Mouse (Mus musculus) liver, adult (tissue): ENCODE measurements around the gene Zfp78.

ENCODE experiments used
- GATA4 ChIP-seq: IDR thresholded peaks from 2 replicates; pipeline ENCODE4 v1.6.1; 2014; ENCODE audit warnings: mild to moderate bottlenecking, low read length; ENCODE audit not compliant: insufficient replicate concordance

The Zfp78 gene

GRCm38 (mm10) chr7:6372993-6373392 lies 9.9 kb downstream of the Zfp78 start:
- no peak for TF ChIP-seq GATA4

GRCm38 (mm10) chr7:6378441-6378840 lies 15.4 kb downstream of the Zfp78 start:
- no peak for TF ChIP-seq GATA4

- TF ChIP-seq GATA4: no peak
Observed at GRCm38 (mm10) chr7:6381431-6381830, 18.4 kb downstream of the Zfp78 start.

- no peak for TF ChIP-seq GATA4
Observed at GRCm38 (mm10) chr7:6383044-6383455, 20.0 kb downstream of the Zfp78 start, which contains the start of gene Zfp28. Gene Zfp28 (plus strand): TSS chr7:6383295.

GRCm38 (mm10) chr7:6384011-6384410 lies 20.9 kb downstream of the Zfp78 start:
- no peak for TF ChIP-seq GATA4

GRCm38 (mm10) chr7:6386995-6387394 lies 23.9 kb downstream of the Zfp78 start:
- TF ChIP-seq GATA4: no peak

- no peak for TF ChIP-seq GATA4
Observed at GRCm38 (mm10) chr7:6388971-6389370, 25.9 kb downstream of the Zfp78 start.

GRCm38 (mm10) chr7:6389449-6389848 lies 26.4 kb downstream of the Zfp78 start:
- TF ChIP-seq GATA4: no peak

GRCm38 (mm10) chr7:6397996-6398975 lies 35.2 kb downstream of the Zfp78 start, which contains the start of gene Smim17:
Gene Smim17 (plus strand): TSS chr7:6398715.
- no peak for TF ChIP-seq GATA4

- peak; percentile 71; the same call in 1 of the 2 replicates for TF ChIP-seq GATA4
Observed at GRCm38 (mm10) chr7:6410043-6410442, 47.0 kb downstream of the Zfp78 start, which contains the start of gene Gm20715. Gene Gm20715 (plus strand): TSS chr7:6410277.

GRCm38 (mm10) chr7:6414626-6415441 lies 51.8 kb downstream of the Zfp78 start:
- no peak for TF ChIP-seq GATA4

- no peak for TF ChIP-seq GATA4
Observed at GRCm38 (mm10) chr7:6415442-6415787, 52.3 kb downstream of the Zfp78 start.

GRCm38 (mm10) chr7:6419894-6420293 lies 56.8 kb downstream of the Zfp78 start:
- no peak for TF ChIP-seq GATA4

GRCm38 (mm10) chr7:6429381-6429780 lies 66.3 kb downstream of the Zfp78 start:
- no peak for TF ChIP-seq GATA4

- TF ChIP-seq GATA4: no peak
Observed at GRCm38 (mm10) chr7:6430342-6430741, 67.3 kb downstream of the Zfp78 start.
